Mouse (Mus musculus) neural tube, embryonic 12.5 days (tissue): Measurements from ENCODE around the gene Wnt5b. TPM values are rescaled to one million over a fixed set of nuclear protein-coding genes. Genes with fewer than 3 reads are reported as not detected.

ENCODE experiments used
- ATAC-seq: fragments of 200-750 bp; cut with Nextera tagmentation; 2 replicates; pipeline ENCODE4 v1.8.0; 2017; ENCODE audit warnings: low read depth, mild to moderate bottlenecking, moderate TSS enrichment, moderate library complexity; ENCODE audit not compliant: low FRiP score
- H3K27ac ChIP-seq: fragments of 300-500 bp; sonication (generic); 2 replicates; pipeline ENCODE4 v1.5.1; 2016
- H3K27me3 ChIP-seq: fragments of 300-500 bp; sonication (generic); replicated peaks from 2 replicates; pipeline ENCODE4 v1.6.1; 2016; ENCODE audit warnings: mild to moderate bottlenecking
- H3K36me3 ChIP-seq: fragments of 300-500 bp; sonication (generic); 2 replicates; pipeline ENCODE4 v1.6.1; 2016; ENCODE audit warnings: mild to moderate bottlenecking
- H3K4me1 ChIP-seq: fragments of 300-500 bp; sonication (generic); 2 replicates; pipeline ENCODE4 v1.6.1; 2016
- H3K4me2 ChIP-seq: fragments of 300-500 bp; sonication (generic); replicated peaks from 2 replicates; pipeline ENCODE4 v1.6.1; 2016; ENCODE audit warnings: mild to moderate bottlenecking
- H3K4me3 ChIP-seq: fragments of 300-500 bp; sonication (generic); 2 replicates; pipeline ENCODE4 v1.5.1; 2016
- H3K9ac ChIP-seq: fragments of 300-500 bp; sonication (generic); 2 replicates; pipeline ENCODE4 v1.6.1; 2016; ENCODE audit warnings: mild to moderate bottlenecking
- H3K9me3 ChIP-seq: fragments of 300-500 bp; sonication (generic); 2 replicates; pipeline ENCODE4 v1.6.1; 2016; ENCODE audit warnings: mild to moderate bottlenecking
- WGBS: fragments of 180-500 bp; shearing (Covaris S2); methylation state at CpG from one replicate; pipeline ENCODE4 v1.1.7; 2016; 5-methylcytosine and 5-hydroxymethylcytosine counted together
- polyA plus RNA-seq: library from polyadenylated mRNA; unstranded; fragments of >200 nt; fragmentation: Nextera tagmentation; extraction: Ambion mirVana; gene quantifications from 2 replicates; pipeline ENCODE4 v1.2.1, GENCODE M21; 2016

Wnt5b gene
- polyA plus RNA-seq, 1 experiment from 2014 or later: 6.2 TPM

GRCm38 (mm10) chr6:119520731-119521130, 23.4 kb downstream of the Wnt5b start:
- 36% methylated on average over 9 of the region's 9 CpGs for WGBS
- Histone ChIP-seq H3K27me3 (no peaks in the 10 kb centered on the region), H3K4me1 (peaks cover 8% of the 10 kb centered on the region; the same call in 1 of the 2 replicates), H3K36me3 (no peaks in the 10 kb centered on the region), H3K4me2 (no peak overlapping the region), H3K4me3 (no peak overlapping the region), H3K9me3 (no peaks in the 10 kb centered on the region), H3K9ac (no peak overlapping the region), H3K27ac (no peak overlapping the region)
- ATAC-seq: no peak

GRCm38 (mm10) chr6:119514085-119514484, 30.1 kb downstream of the Wnt5b start:
- Histone ChIP-seq H3K27ac (no peak overlapping the region), H3K4me2 (no peak overlapping the region), H3K36me3 (no peaks in the 10 kb centered on the region), H3K27me3 (no peaks in the 10 kb centered on the region), H3K9me3 (no peaks in the 10 kb centered on the region), H3K4me3 (no peak overlapping the region), H3K4me1 (no peaks in the 10 kb centered on the region), H3K9ac (no peak overlapping the region)
- WGBS: 75% methylated on average over 7 of the region's 7 CpGs
- no peak for ATAC-seq

- no peak overlapping the region for H3K4me2 ChIP-seq
- H3K27ac ChIP-seq: no peak overlapping the region
- 87% methylated on average over 5 of the region's 5 CpGs for WGBS
- H3K9me3 ChIP-seq: no peaks in the 10 kb centered on the region
- no peaks in the 10 kb centered on the region for H3K36me3 ChIP-seq
- no peak for ATAC-seq
- no peaks in the 10 kb centered on the region for H3K27me3 ChIP-seq
- no peak overlapping the region for H3K4me3 ChIP-seq
- no peaks in the 10 kb centered on the region for H3K4me1 ChIP-seq
- no peak overlapping the region for H3K9ac ChIP-seq
Observed at GRCm38 (mm10) chr6:119513452-119513851, 30.7 kb downstream of the Wnt5b start.

GRCm38 (mm10) chr6:119512701-119513100, 31.4 kb downstream of the Wnt5b start:
- Histone ChIP-seq H3K4me1 (no peaks in the 10 kb centered on the region), H3K27ac (no peak overlapping the region), H3K9ac (no peak overlapping the region), H3K4me3 (no peak overlapping the region), H3K4me2 (no peak overlapping the region), H3K36me3 (no peaks in the 10 kb centered on the region), H3K27me3 (no peaks in the 10 kb centered on the region), H3K9me3 (no peaks in the 10 kb centered on the region)
- no peak for ATAC-seq
- 90% methylated on average over 11 of the region's 11 CpGs for WGBS

GRCm38 (mm10) chr6:119509437-119510037, 34.6 kb downstream of the Wnt5b start:
- Histone ChIP-seq H3K27me3 (no peaks in the 10 kb centered on the region), H3K4me2 (no peak overlapping the region), H3K9me3 (no peaks in the 10 kb centered on the region), H3K9ac (no peak overlapping the region), H3K4me3 (no peak overlapping the region), H3K36me3 (no peaks in the 10 kb centered on the region), H3K4me1 (no peaks in the 10 kb centered on the region), H3K27ac (no peak overlapping the region)
- ATAC-seq: no peak
- 91% methylated on average over 13 of the region's 13 CpGs for WGBS

GRCm38 (mm10) chr6:119508634-119509375, 35.3 kb downstream of the Wnt5b start:
- WGBS: 85% methylated on average over 10 of the region's 10 CpGs
- no peak for ATAC-seq
- Histone ChIP-seq H3K27ac (no peak overlapping the region), H3K4me1 (no peaks in the 10 kb centered on the region), H3K4me3 (no peak overlapping the region), H3K4me2 (no peak overlapping the region), H3K9ac (no peak overlapping the region), H3K27me3 (no peaks in the 10 kb centered on the region), H3K36me3 (no peaks in the 10 kb centered on the region), H3K9me3 (no peaks in the 10 kb centered on the region)

- 97% methylated on average over 6 of the region's 6 CpGs for WGBS
- H3K9ac ChIP-seq: no peak overlapping the region
- H3K4me1 ChIP-seq: no peaks in the 10 kb centered on the region
- no peaks in the 10 kb centered on the region for H3K36me3 ChIP-seq
- no peak overlapping the region for H3K27ac ChIP-seq
- H3K4me2 ChIP-seq: no peak overlapping the region
- H3K9me3 ChIP-seq: no peaks in the 10 kb centered on the region
- H3K4me3 ChIP-seq: no peak overlapping the region
- no peak for ATAC-seq
- no peaks in the 10 kb centered on the region for H3K27me3 ChIP-seq
Observed at GRCm38 (mm10) chr6:119508221-119508620, 35.9 kb downstream of the Wnt5b start.

- H3K36me3 ChIP-seq: no peaks in the 10 kb centered on the region
- H3K4me1 ChIP-seq: no peaks in the 10 kb centered on the region
- H3K27ac ChIP-seq: no peak overlapping the region
- no peaks in the 10 kb centered on the region for H3K9me3 ChIP-seq
- WGBS: 61% methylated on average over 9 of the region's 9 CpGs
- no peak for ATAC-seq
- no peak overlapping the region for H3K4me3 ChIP-seq
- no peaks in the 10 kb centered on the region for H3K27me3 ChIP-seq
- no peak overlapping the region for H3K9ac ChIP-seq
- no peak overlapping the region for H3K4me2 ChIP-seq
Observed at GRCm38 (mm10) chr6:119505525-119506225, 38.5 kb downstream of the Wnt5b start.

- no peak for ATAC-seq
- Histone ChIP-seq H3K4me2 (no peak overlapping the region), H3K27ac (no peak overlapping the region), H3K27me3 (no peaks in the 10 kb centered on the region), H3K36me3 (no peaks in the 10 kb centered on the region), H3K9ac (no peak overlapping the region), H3K9me3 (no peaks in the 10 kb centered on the region), H3K4me1 (no peaks in the 10 kb centered on the region), H3K4me3 (no peak overlapping the region)
- 93% methylated on average over 8 of the region's 8 CpGs for WGBS
Observed at GRCm38 (mm10) chr6:119504756-119505155, 39.4 kb downstream of the Wnt5b start.

- Histone ChIP-seq H3K4me1 (peaks cover 5% of the 10 kb centered on the region; the same call in 1 of the 2 replicates), H3K36me3 (no peaks in the 10 kb centered on the region), H3K9ac (no peak overlapping the region), H3K27ac (no peak overlapping the region), H3K4me2 (no peak overlapping the region), H3K27me3 (no peaks in the 10 kb centered on the region), H3K4me3 (no peak overlapping the region), H3K9me3 (no peaks in the 10 kb centered on the region)
- WGBS: 62% methylated on average over 9 of the region's 9 CpGs
- no peak for ATAC-seq
Observed at GRCm38 (mm10) chr6:119502031-119502430, 42.1 kb downstream of the Wnt5b start.

- H3K27ac ChIP-seq: no peak overlapping the region
- no peaks in the 10 kb centered on the region for H3K9me3 ChIP-seq
- no peak for ATAC-seq
- H3K4me2 ChIP-seq: no peak overlapping the region
- WGBS: 61% methylated on average over 5 of the region's 5 CpGs
- no peaks in the 10 kb centered on the region for H3K36me3 ChIP-seq
- no peaks in the 10 kb centered on the region for H3K27me3 ChIP-seq
- peaks cover 5% of the 10 kb centered on the region; the same call in 1 of the 2 replicates for H3K4me1 ChIP-seq
- no peak overlapping the region for H3K9ac ChIP-seq
- no peak overlapping the region for H3K4me3 ChIP-seq
Observed at GRCm38 (mm10) chr6:119500086-119500485, 44.1 kb downstream of the Wnt5b start.

GRCm38 (mm10) chr6:119499271-119499670, 44.9 kb downstream of the Wnt5b start:
- no peak overlapping the region for H3K4me3 ChIP-seq
- H3K9me3 ChIP-seq: no peaks in the 10 kb centered on the region
- H3K4me2 ChIP-seq: no peak overlapping the region
- whole genome bisulfite sequencing: 30% methylated on average over 5 of the region's 5 CpGs
- H3K27ac ChIP-seq: no peak overlapping the region
- peaks cover 5% of the 10 kb centered on the region; the same call in 1 of the 2 replicates for H3K4me1 ChIP-seq
- no peak for ATAC-seq
- H3K27me3 ChIP-seq: no peaks in the 10 kb centered on the region
- H3K9ac ChIP-seq: no peak overlapping the region
- H3K36me3 ChIP-seq: no peaks in the 10 kb centered on the region
